Mouse (Mus musculus) heart, postnatal 0 days (tissue): ENCODE data around the gene Kif26b. TPM values are rescaled to one million over a fixed set of nuclear protein-coding genes. Genes with fewer than 3 reads are reported as not detected.
A peak's percentile ranks its signal among the peaks of the same experiment; 100 is the strongest.

Source experiments
- ATAC-seq: fragments of 200-750 bp; cut with Nextera tagmentation; 2 replicates; pipeline ENCODE4 v1.8.0; 2017; ENCODE audit warnings: low read depth, moderate number of reproducible peaks, moderate library complexity; ENCODE audit not compliant: insufficient read depth
- DNase-seq: peaks from one replicate; pipeline ENCODE4 v3.0.0-alpha.2; 2016; ENCODE audit warnings: low spot score
- H3K27ac ChIP-seq: fragments of 300-500 bp; sonication (generic); 2 replicates; pipeline ENCODE4 v1.5.1; 2014; ENCODE audit warnings: low read depth, mild to moderate bottlenecking
- H3K27me3 ChIP-seq: fragments of 300-500 bp; sonication (generic); 2 replicates; pipeline ENCODE4 v1.6.1; 2014; ENCODE audit warnings: low read length, mixed read lengths; ENCODE audit not compliant: control insufficient read depth, insufficient read depth
- H3K36me3 ChIP-seq: fragments of 300-500 bp; sonication (generic); replicated peaks from 2 replicates; pipeline ENCODE4 v1.6.1; 2014; ENCODE audit warnings: low read length, mixed read lengths; ENCODE audit not compliant: control insufficient read depth, insufficient read depth
- H3K4me1 ChIP-seq: fragments of 300-500 bp; sonication (generic); 2 replicates; pipeline ENCODE4 v1.6.1; 2014; ENCODE audit warnings: antibody characterized with exemption; ENCODE audit not compliant: control insufficient read depth, insufficient read depth
- H3K4me2 ChIP-seq: fragments of 300-500 bp; sonication (generic); 2 replicates; pipeline ENCODE4 v1.6.1; 2014; ENCODE audit warnings: low read depth, mild to moderate bottlenecking, low read length, moderate library complexity
- H3K4me3 ChIP-seq: fragments of 300-500 bp; sonication (generic); 2 replicates; pipeline ENCODE4 v1.5.1; 2014; ENCODE audit warnings: low read depth, low read length
- H3K9ac ChIP-seq: fragments of 300-500 bp; sonication (generic); replicated peaks from 2 replicates; pipeline ENCODE4 v1.6.1; 2014; ENCODE audit warnings: low read depth, low read length, mixed read lengths
- H3K9me3 ChIP-seq: fragments of 300-500 bp; sonication (generic); replicated peaks from 2 replicates; pipeline ENCODE4 v1.6.1; 2016; ENCODE audit warnings: low read length; ENCODE audit not compliant: control insufficient read depth
- CTCF ChIP-seq: IDR thresholded peaks from 2 replicates; pipeline ENCODE4 v1.5.1; 2016; ENCODE audit warnings: antibody characterized with exemption, control low read depth, low read depth
- EP300 ChIP-seq: IDR thresholded peaks from 2 replicates; pipeline ENCODE4 v1.6.1; 2016; ENCODE audit warnings: antibody characterized with exemption, low read depth
- WGBS: fragments of 180-500 bp; shearing (Covaris S2); extraction: QIAGEN DNeasy Blood & Tissue Kit; methylation state at CpG from one replicate; pipeline ENCODE4 v1.1.7; 2014; 5-methylcytosine and 5-hydroxymethylcytosine counted together
- polyA plus RNA-seq: library from polyadenylated mRNA; unstranded; fragments of >200 nt; fragmentation: Nextera tagmentation; extraction: Ambion mirVana; gene quantifications from 2 replicates; pipeline ENCODE4 v1.2.1, GENCODE M21; 2015
- total RNA-seq: library from RNA; depleted of rRNA; stranded (reverse); fragments of >200 nt; gene quantifications from 2 replicates; pipeline ENCODE4 v1.2.3, GENCODE M21; 2014; ENCODE audit warnings: low replicate concordance

The Kif26b gene
- total and polyA plus RNA-seq, 2 experiments from 2014 or later = 1.8 to 19.8 TPM

DNA sequence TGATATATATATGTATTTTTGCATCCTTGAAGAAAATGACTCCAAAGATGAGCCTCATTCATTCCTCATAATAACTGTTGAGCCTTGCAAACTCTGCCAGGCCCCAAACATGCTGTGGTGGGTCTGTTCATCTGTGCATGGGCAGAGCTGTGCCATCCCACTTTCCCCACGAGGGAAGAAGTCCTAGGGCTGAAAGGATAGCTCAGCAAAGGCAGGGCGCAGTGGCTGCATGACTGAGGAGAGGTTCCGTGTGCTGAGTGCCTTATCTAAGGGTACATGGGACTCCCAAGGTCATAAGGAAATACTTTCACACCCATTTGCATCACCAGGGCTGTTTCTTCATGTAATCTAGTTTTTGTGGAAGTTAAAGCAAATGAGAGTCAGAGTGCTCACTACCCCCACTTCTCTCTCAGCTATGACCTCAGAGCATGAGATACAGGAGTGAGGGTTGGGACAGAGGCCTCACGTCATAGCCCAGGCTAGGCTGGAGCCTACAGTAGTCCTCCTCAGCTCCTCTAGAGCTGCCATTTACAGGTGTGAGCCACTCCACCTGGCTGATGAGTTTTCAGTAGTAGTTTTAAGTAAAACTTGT is 148.8 kb downstream of the Kif26b start:
- Histone ChIP-seq H3K27me3 (no peaks in the 10 kb centered on the region), H3K9me3 (no peaks in the 10 kb centered on the region), H3K36me3 (no peaks in the 10 kb centered on the region), H3K4me2 (no peak overlapping the region), H3K4me1 (peaks cover 37% of the 10 kb centered on the region), H3K27ac (no peak overlapping the region), H3K9ac (no peak overlapping the region), H3K4me3 (no peak overlapping the region)
- 59% methylated on average over 4 of the region's 4 CpGs for WGBS
- TF ChIP-seq CTCF = no peak
- TF ChIP-seq EP300 = no peak
- DNase-seq (no peak), ATAC-seq (no peak)

- H3K4me3 ChIP-seq = no peak overlapping the region
- TF ChIP-seq EP300 (no peak), CTCF (no peak)
- no peak for ATAC-seq
- no peak overlapping the region for H3K4me2 ChIP-seq
- no peak overlapping the region for H3K9ac ChIP-seq
- H3K27me3 ChIP-seq = no peaks in the 10 kb centered on the region
- H3K36me3 ChIP-seq = no peaks in the 10 kb centered on the region
- no peaks in the 10 kb centered on the region for H3K4me1 ChIP-seq
- 60% methylated on average over 10 of the region's 10 CpGs for WGBS
- H3K27ac ChIP-seq = no peak overlapping the region
- DNase-seq = no peak
- H3K9me3 ChIP-seq = no peaks in the 10 kb centered on the region
Measured at GRCm38 (mm10) chr1:178683631-178684030, 154.7 kb downstream of the Kif26b start.

DNA sequence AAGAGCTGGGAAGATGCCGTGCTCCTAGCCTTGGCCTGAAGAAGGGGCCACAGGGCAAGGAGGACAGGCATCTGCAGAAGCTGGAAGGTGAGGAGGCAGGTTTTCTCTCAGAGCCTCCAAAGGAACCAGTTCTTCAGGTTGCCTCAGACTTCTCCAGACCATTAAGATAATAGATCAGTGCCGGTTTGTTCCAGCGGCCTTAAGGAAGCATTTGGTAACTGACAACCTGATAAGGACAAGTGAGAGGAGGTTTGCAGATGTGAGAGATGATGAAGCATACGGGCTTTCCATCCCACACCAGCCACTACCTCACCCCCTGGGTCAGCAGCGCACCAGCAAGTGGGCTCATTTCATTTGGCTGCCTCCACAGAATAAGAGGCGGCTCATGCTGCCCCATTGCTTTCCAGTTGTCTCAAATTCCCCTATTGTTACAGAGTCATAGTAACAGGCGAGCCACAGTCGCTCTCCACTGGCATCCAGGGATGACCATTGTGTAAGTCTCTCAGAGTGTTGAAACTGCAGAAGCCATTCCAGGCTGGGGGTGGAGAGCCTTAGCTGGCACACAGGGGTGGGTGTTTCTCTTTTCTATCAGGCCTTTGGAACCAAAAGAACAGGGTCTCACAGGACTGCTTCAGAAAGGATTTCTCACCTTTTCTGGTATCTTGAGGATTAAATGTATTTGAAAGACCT is 156.2 kb downstream of the Kif26b start:
- TF ChIP-seq EP300 (no peak), CTCF (no peak)
- H3K4me1 ChIP-seq = no peaks in the 10 kb centered on the region
- no peak overlapping the region for H3K4me3 ChIP-seq
- 71% methylated on average over 8 of the region's 8 CpGs for WGBS
- H3K36me3 ChIP-seq = no peaks in the 10 kb centered on the region
- no peak overlapping the region for H3K9ac ChIP-seq
- no peaks in the 10 kb centered on the region for H3K27me3 ChIP-seq
- H3K4me2 ChIP-seq = no peak overlapping the region
- H3K9me3 ChIP-seq = no peaks in the 10 kb centered on the region
- no peak for DNase-seq
- no peak for ATAC-seq
- no peak overlapping the region for H3K27ac ChIP-seq

DNA sequence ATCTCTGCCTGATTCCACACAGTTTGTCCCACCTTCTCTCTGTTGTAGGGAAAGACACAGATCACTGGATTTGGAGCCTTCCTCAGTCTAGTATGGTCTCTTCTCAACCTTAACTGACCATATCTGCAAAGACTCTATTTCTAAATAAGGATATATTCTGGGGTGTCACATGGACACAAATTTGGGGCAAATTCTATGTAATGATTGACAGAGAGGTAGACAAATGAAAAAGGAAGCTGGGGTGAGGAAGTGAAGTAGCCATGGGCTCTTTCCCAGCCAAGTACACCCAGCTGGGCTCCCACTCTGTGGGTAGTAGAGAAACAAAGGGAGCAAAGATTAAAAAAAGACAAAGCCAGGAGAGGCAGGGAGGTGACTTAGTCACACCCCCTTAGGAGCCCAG is 158.0 kb downstream of the Kif26b start:
- no peak for ATAC-seq
- H3K9me3 ChIP-seq = no peaks in the 10 kb centered on the region
- H3K4me1 ChIP-seq = no peaks in the 10 kb centered on the region; the same call in 1 of the 2 replicates
- H3K9ac ChIP-seq = no peak overlapping the region
- no peaks in the 10 kb centered on the region for H3K36me3 ChIP-seq
- no peak overlapping the region for H3K27ac ChIP-seq
- H3K27me3 ChIP-seq = no peaks in the 10 kb centered on the region
- no peak overlapping the region for H3K4me3 ChIP-seq
- no peak overlapping the region for H3K4me2 ChIP-seq
- DNase-seq = no peak
- TF ChIP-seq CTCF (no peak), EP300 (no peak)

- H3K4me3 ChIP-seq = no peak overlapping the region
- WGBS = 55% methylated on average over 4 of the region's 4 CpGs
- H3K9ac ChIP-seq = no peak overlapping the region
- no peaks in the 10 kb centered on the region for H3K36me3 ChIP-seq
- no peak overlapping the region for H3K4me2 ChIP-seq
- H3K27me3 ChIP-seq = no peaks in the 10 kb centered on the region
- H3K27ac ChIP-seq = no peak overlapping the region
- ATAC-seq = no peak
- no peaks in the 10 kb centered on the region for H3K9me3 ChIP-seq
- no peaks in the 10 kb centered on the region; the same call in 1 of the 2 replicates for H3K4me1 ChIP-seq
- no peak for DNase-seq
- TF ChIP-seq CTCF = peak; percentile 54
- TF ChIP-seq EP300 = no peak
Measured at GRCm38 (mm10) chr1:178689512-178689911, 160.6 kb downstream of the Kif26b start.
